ENCODE assay signal across 33 mouse cellular contexts in genomic region chr12:8919231-8919630, GRCm38 (mm10). TPM values are rescaled to one million over a fixed set of nuclear protein-coding genes. Genes with fewer than 3 reads are reported as not detected.
"Had no signal": no experiment of that assay in that cellular context is flagged by ENCODE, and none has a peak within 500 bp of the region (broad histone marks: within the 10 kb centered on the region; RNA-seq: fewer than 3 reads in every experiment).

No protein-coding gene starts in this region.

- H3K4me2 ChIP-seq: heart, embryonic 13.5 days; heart, embryonic 15.5 days; hindbrain, embryonic 13.5 days; hindbrain, embryonic 15.5 days; kidney, embryonic 15.5 days; limb, embryonic 12.5 days; liver, embryonic 11.5 days; liver, embryonic 13.5 days had no signal

- H3K4me3 ChIP-seq: heart, embryonic 10.5 days; heart, embryonic 13.5 days; heart, embryonic 15.5 days; hindbrain, embryonic 13.5 days; hindbrain, embryonic 15.5 days; kidney, embryonic 15.5 days; limb, embryonic 12.5 days; liver, embryonic 13.5 days had no signal

- H3K36me3 ChIP-seq: heart, embryonic 10.5 days; heart, embryonic 15.5 days; hindbrain, embryonic 13.5 days; hindbrain, embryonic 15.5 days had no signal

- ATAC-seq: forebrain, postnatal 0 days; hindbrain, postnatal 0 days; intestine, embryonic 16.5 days had no signal

- H3K27me3 ChIP-seq: heart, embryonic 13.5 days; heart, embryonic 15.5 days; hindbrain, embryonic 13.5 days; hindbrain, embryonic 15.5 days; kidney, embryonic 15.5 days; limb, embryonic 12.5 days; liver, embryonic 13.5 days had no signal

- H3K27ac ChIP-seq: heart, embryonic 13.5 days; heart, embryonic 15.5 days; hindbrain, embryonic 13.5 days; hindbrain, embryonic 15.5 days; hindbrain, postnatal 0 days; kidney, embryonic 15.5 days; kidney, postnatal 0 days; limb, embryonic 12.5 days; liver, embryonic 13.5 days had no signal

- H3K9me3 ChIP-seq: heart, embryonic 10.5 days; heart, embryonic 13.5 days; heart, embryonic 15.5 days; hindbrain, embryonic 13.5 days; hindbrain, embryonic 15.5 days; kidney, embryonic 15.5 days; limb, embryonic 12.5 days; liver, embryonic 13.5 days had no signal

- H3K9ac ChIP-seq: forebrain, postnatal 0 days; heart, embryonic 13.5 days; heart, embryonic 15.5 days; hindbrain, embryonic 13.5 days; hindbrain, embryonic 15.5 days; kidney, embryonic 15.5 days; limb, embryonic 12.5 days; liver, embryonic 13.5 days had no signal

- DNase-seq: forebrain, postnatal 0 days; gastrocnemius, postnatal 14 days; gastrocnemius, postnatal 36 days; heart, adult 18-20 months; heart, postnatal 14 days; heart, postnatal 36 days; kidney, adult 11 months; kidney, adult 2 months; kidney, adult 9 months; kidney, postnatal 14 days; kidney, postnatal 36 days; layer of hippocampus, adult 9-11 months; layer of hippocampus, postnatal 36 days; left cerebral cortex, postnatal 4 days; liver; liver, embryonic 13.5 days had no signal

RNA-seq across cellular contexts. Expression of gene Matn3, which starts 28.5 kb away (rescaled TPM):
- total RNA-seq: gastrocnemius, adult 18-20 months; heart, adult 18-20 months; heart, postnatal 14 days; heart, postnatal 36 days; hematopoietic stem cell, adult 5-6 weeks; layer of hippocampus, adult 18-20 months; layer of hippocampus, postnatal 14 days; layer of hippocampus, postnatal 36 days had no signal
- polyA plus RNA-seq: gonadal fat pad, adult 2 months; kidney, adult 2 months; large intestine, adult 2 months had no signal
